Mouse (Mus musculus): Measurements from ENCODE around the gene Xylt1. TPM values are rescaled to one million over a fixed set of nuclear protein-coding genes. Genes with fewer than 3 reads are reported as not detected.

The Xylt1 gene
- 1.2 and 1.7 TPM in 2 replicates for polyA plus RNA-seq (2015; fragmentation: Nextera tagmentation; extraction: Ambion mirVana)

DNA sequence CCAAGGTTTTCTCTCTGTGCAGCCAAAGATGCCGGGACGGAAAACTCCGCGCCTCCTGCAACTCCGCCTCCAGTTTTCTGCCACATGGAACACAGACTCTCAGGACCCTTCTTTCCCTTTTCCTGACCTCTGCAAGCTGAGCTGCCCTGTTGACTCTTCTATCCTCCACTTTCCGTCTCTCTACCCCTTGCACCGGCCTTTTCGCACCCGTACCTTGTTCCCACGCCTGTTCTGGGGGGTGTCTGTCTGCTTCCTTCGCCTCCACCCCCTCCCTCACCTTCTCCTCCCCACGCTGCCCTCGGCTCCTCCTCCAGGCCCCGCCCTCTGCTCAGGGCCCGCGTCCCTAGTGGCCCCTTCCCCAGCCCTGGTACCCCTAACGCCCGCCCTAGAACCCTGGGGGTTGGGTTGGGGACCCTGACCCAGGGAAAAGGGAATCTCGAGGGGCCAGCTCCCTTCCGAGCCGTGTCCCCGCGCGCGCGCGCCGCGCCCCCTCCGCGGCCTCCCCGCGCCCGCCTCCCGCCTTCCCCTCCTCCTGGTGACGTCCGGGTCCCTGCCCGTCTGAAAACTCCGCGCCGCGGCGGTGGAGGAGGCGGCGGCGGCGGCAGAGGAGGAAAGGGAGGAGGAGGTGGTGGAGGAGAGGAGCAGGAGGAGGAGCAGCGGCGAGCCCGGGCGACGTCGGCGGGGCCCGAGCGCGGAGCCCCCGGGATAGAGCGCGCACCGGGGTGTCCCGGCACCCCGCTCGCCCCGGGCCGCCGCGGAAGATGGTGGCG lies at the start of gene Xylt1:
TSS of gene Xylt1 (plus strand) at position 562 of the 770 bp plus-strand sequence.

